26 mouse cellular contexts compared by ENCODE assay signal in genomic region chr14:80516626-80517025, GRCm38 (mm10).
"Had no signal": no experiment of that assay in that cellular context is flagged by ENCODE, and none has a peak within 500 bp of the region (broad histone marks: within the 10 kb centered on the region; RNA-seq: fewer than 3 reads in every experiment).

No protein-coding gene starts in this region.

- H3K4me1 ChIP-seq: heart, embryonic 10.5 days; heart, embryonic 12.5 days; hindbrain, embryonic 12.5 days; kidney, embryonic 15.5 days; limb, embryonic 13.5 days; liver, embryonic 12.5 days had no signal

- ATAC-seq: hindbrain, embryonic 16.5 days; intestine, embryonic 16.5 days; liver, embryonic 12.5 days had no signal

- H3K4me3 ChIP-seq: gastrocnemius, adult 2 months; heart, embryonic 10.5 days; heart, embryonic 12.5 days; hindbrain, embryonic 10.5 days; hindbrain, embryonic 12.5 days; kidney, embryonic 15.5 days; limb, embryonic 13.5 days; limb, embryonic 15.5 days; liver, embryonic 12.5 days had no signal

- H3K36me3 ChIP-seq: heart, embryonic 10.5 days; heart, embryonic 12.5 days; hindbrain, embryonic 10.5 days; hindbrain, embryonic 12.5 days; kidney, embryonic 15.5 days; limb, embryonic 13.5 days; limb, embryonic 15.5 days; liver, embryonic 12.5 days had no signal

- DNase-seq: gastrocnemius, adult 2 months; gastrocnemius, postnatal 10 days; gastrocnemius, postnatal 25 days; heart, postnatal 10 days; heart, postnatal 4 days; kidney, adult 11 months; kidney, adult 2 months; kidney, adult 9 months; kidney, postnatal 14 days; kidney, postnatal 36 days; layer of hippocampus, adult 9-11 months; layer of hippocampus, postnatal 36 days; left cerebral cortex, postnatal 4 days had no signal

- H3K9me3 ChIP-seq: heart, embryonic 10.5 days; heart, embryonic 12.5 days; hindbrain, embryonic 10.5 days; hindbrain, embryonic 12.5 days; kidney, embryonic 15.5 days; limb, embryonic 13.5 days; limb, embryonic 15.5 days; liver, embryonic 12.5 days had no signal

- H3K4me2 ChIP-seq: heart, embryonic 12.5 days; hindbrain, embryonic 12.5 days; hindbrain, embryonic 14.5 days; kidney, embryonic 15.5 days; limb, embryonic 13.5 days; limb, embryonic 15.5 days; liver, embryonic 12.5 days had no signal

- H3K9ac ChIP-seq: heart, embryonic 12.5 days; hindbrain, embryonic 12.5 days; hindbrain, embryonic 14.5 days; kidney, embryonic 15.5 days; limb, embryonic 13.5 days; limb, embryonic 15.5 days; liver, embryonic 12.5 days; liver, embryonic 14.5 days had no signal

- H3K27me3 ChIP-seq: heart, embryonic 12.5 days; hindbrain, embryonic 12.5 days; kidney, embryonic 15.5 days; limb, embryonic 13.5 days; limb, embryonic 15.5 days; liver, embryonic 12.5 days had no signal

- H3K27ac ChIP-seq: gastrocnemius, adult 2 months; heart, embryonic 10.5 days; hindbrain, embryonic 10.5 days; hindbrain, embryonic 12.5 days; hindbrain, embryonic 14.5 days; kidney, embryonic 15.5 days; kidney, postnatal 0 days; limb, embryonic 13.5 days; limb, embryonic 15.5 days; liver, embryonic 12.5 days; liver, embryonic 14.5 days had no signal
